Mouse (Mus musculus): ENCODE results near the gene Plxnb1.

GRCm38 (mm10) chr9:109122553-109123085 is 27.4 kb downstream of the Plxnb1 start:
- no peak for TF ChIP-seq GATA1 (IDR thresholded peaks at IDR 0.05; ENCODE audit: borderline replicate concordance, low read length)
- no peak for TF ChIP-seq FLI1 (IDR thresholded peaks at IDR 0.05; ENCODE audit: low read length)

Measured in megakaryocyte, embryonic 14.5 days (primary cell).